Mouse (Mus musculus) CH12.LX (cell line): ENCODE data around the gene Nfix.

ENCODE experiments used
- EP300 ChIP-seq: IDR thresholded peaks from 2 replicates; pipeline ENCODE4 v1.6.1; 2011; ENCODE audit warnings: low read length, improper control_type of control experiment
- HCFC1 ChIP-seq: IDR thresholded peaks from 2 replicates; pipeline ENCODE4 v1.6.1; 2012; ENCODE audit warnings: low read depth, mild to moderate bottlenecking, inconsistent platforms, low read length, improper control_type of control experiment
- JUND ChIP-seq: conservative IDR thresholded peaks from 2 replicates; pipeline ENCODE4 v1.6.1; 2011; ENCODE audit warnings: low read depth, low read length, improper control_type of control experiment
- MXI1 ChIP-seq: IDR thresholded peaks from 2 replicates; pipeline ENCODE4 v1.6.1; 2011; ENCODE audit warnings: mild to moderate bottlenecking, low read depth, low read length, improper control_type of control experiment
- MYC ChIP-seq: IDR thresholded peaks from 2 replicates; pipeline ENCODE4 v1.6.1; 2011; ENCODE audit warnings: low read depth, mild to moderate bottlenecking, improper control_type of control experiment, low read length
- POLR2A ChIP-seq: IDR thresholded peaks from 2 replicates; pipeline ENCODE4 v1.6.1; 2011; ENCODE audit warnings: low read depth, mild to moderate bottlenecking, improper control_type of control experiment, low read length
- POLR2AphosphoS2 ChIP-seq: IDR thresholded peaks from 2 replicates; pipeline ENCODE4 v1.6.1; 2011; ENCODE audit warnings: low read depth, low read length, improper control_type of control experiment
- ZKSCAN1 ChIP-seq: IDR thresholded peaks from 2 replicates; pipeline ENCODE4 v1.6.1; 2012; ENCODE audit warnings: low read depth, inconsistent platforms, low read length, improper control_type of control experiment, borderline replicate concordance

GRCm38 (mm10) chr8:84780949-84781680 lies 19.0 kb downstream of the Nfix start:
- TF ChIP-seq MXI1 (no peak), POLR2AphosphoS2 (no peak), JUND (no peak), EP300 (no peak), POLR2A (no peak), ZKSCAN1 (no peak), MYC (no peak), HCFC1 (no peak)
